Mouse (Mus musculus) erythroblast, adult 5-6 weeks (primary cell): ENCODE data around the gene Zbtb46. TPM values are rescaled to one million over a fixed set of nuclear protein-coding genes. Genes with fewer than 3 reads are reported as not detected.

Source experiments
- ATAC-seq: replicated peaks from 2 replicates; pipeline ENCODE4 v1.8.0; 2016; ENCODE audit warnings: moderate number of reproducible peaks, mild to moderate bottlenecking, moderate TSS enrichment, inconsistent platforms; ENCODE audit not compliant: poor library complexity, low FRiP score, severe bottlenecking
- total RNA-seq, 2 experiments: library from RNA; stranded (forward) in 1 of 2; stranded (reverse) in 1 of 2; fragments of 150-400 nt in 1 of 2; fragments of 200-764, 138-1000 nt in 1 of 2; gene quantifications; 2 replicates each; pipeline versions ENCODE4 v1.2.3 to v1.2.4; 2015 to 2017; ENCODE audit warnings: low replicate concordance in 2 of 2

Gene Zbtb46
- total RNA-seq, 2 experiments from 2014 or later, result 2.9 to 6.2 TPM

GRCm38 (mm10) chr2:181470285-181470684 is 11.1 kb upstream of the Zbtb46 start:
- ATAC-seq, result no peak

GRCm38 (mm10) chr2:181465423-181465822 is 6.2 kb upstream of the Zbtb46 start:
- ATAC-seq, result no peak

GRCm38 (mm10) chr2:181463008-181463738 is 3.9 kb upstream of the Zbtb46 start:
- 0 out of 2 replicates have a peak, but pooled peaks have one; percentile 5 for ATAC-seq

- ATAC-seq, result no peak
These were observed 3.4 kb upstream of the Zbtb46 start for GRCm38 (mm10) chr2:181462604-181463003.

GRCm38 (mm10) chr2:181461536-181462100 is 2.4 kb upstream of the Zbtb46 start:
- no peak for ATAC-seq

- peak; percentile 75 for ATAC-seq
These were observed 721 bp upstream of the Zbtb46 start for GRCm38 (mm10) chr2:181459673-181460621.

GRCm38 (mm10) chr2:181458411-181459152 is 644 bp downstream of the Zbtb46 start:
- peak; percentile 12; the same call in 1 of the 2 replicates for ATAC-seq

GRCm38 (mm10) chr2:181457831-181458230 is 1.4 kb downstream of the Zbtb46 start:
- ATAC-seq, result no peak

- no peak for ATAC-seq
These were observed 3.3 kb downstream of the Zbtb46 start for GRCm38 (mm10) chr2:181455899-181456298.

GRCm38 (mm10) chr2:181453274-181453673 is 6.0 kb downstream of the Zbtb46 start:
- ATAC-seq, result no peak

GRCm38 (mm10) chr2:181452181-181452580 is 7.0 kb downstream of the Zbtb46 start:
- no peak for ATAC-seq

GRCm38 (mm10) chr2:181443016-181443415 is 16.2 kb downstream of the Zbtb46 start:
- no peak for ATAC-seq

GRCm38 (mm10) chr2:181438176-181438575 is 21.1 kb downstream of the Zbtb46 start:
- ATAC-seq, result no peak

- ATAC-seq, result no peak
These were observed 23.0 kb downstream of the Zbtb46 start for GRCm38 (mm10) chr2:181436246-181436645.

GRCm38 (mm10) chr2:181423834-181424233 is 35.4 kb downstream of the Zbtb46 start:
- no peak for ATAC-seq

GRCm38 (mm10) chr2:181420903-181421638 is 38.2 kb downstream of the Zbtb46 start:
- peak; percentile 40 for ATAC-seq

GRCm38 (mm10) chr2:181420426-181420825 is 38.8 kb downstream of the Zbtb46 start:
- ATAC-seq, result peak; percentile 70

- peak; percentile 28 for ATAC-seq
These were observed 39.9 kb downstream of the Zbtb46 start for GRCm38 (mm10) chr2:181419359-181419758.

- no peak for ATAC-seq
These were observed 43.3 kb downstream of the Zbtb46 start for GRCm38 (mm10) chr2:181415945-181416344.
